Mouse (Mus musculus): Measurements from ENCODE around the gene Eif4a1. TPM values are rescaled to one million over a fixed set of nuclear protein-coding genes. Genes with fewer than 3 reads are reported as not detected.

The Eif4a1 gene
- polyA plus RNA-seq, 1 experiment from 2014 or later = 563 TPM

- no peak overlapping the region for H3K27ac ChIP-seq (ENCODE audit: low read length)
- no peaks in the 10 kb centered on the region for H3K27me3 ChIP-seq (replicated peaks; ENCODE audit: control insufficient read depth, insufficient read depth, low read length)
- no peaks in the 10 kb centered on the region for H3K9me3 ChIP-seq (ENCODE audit: control insufficient read depth, low read length)
- 0 out of 2 replicates have a peak, but pooled peaks have one; percentile 24 for ATAC-seq
- no peak overlapping the region for H3K9ac ChIP-seq (replicated peaks; ENCODE audit: low read depth, low read length)
- WGBS = 79% methylated on average over 10 of the region's 10 CpGs
- peaks cover 19% of the 10 kb centered on the region for H3K4me1 ChIP-seq (replicated peaks; ENCODE audit: control insufficient read depth, insufficient read depth, low read length)
- H3K4me3 ChIP-seq (replicated peaks; ENCODE audit: low read length) = no peak overlapping the region
- H3K36me3 ChIP-seq (ENCODE audit: control insufficient read depth, insufficient read depth) = peaks cover 13% of the 10 kb centered on the region
- H3K4me2 ChIP-seq (ENCODE audit: low read length) = no peak overlapping the region
Measured at GRCm38 (mm10) chr11:69656617-69657461, 15.4 kb downstream of the Eif4a1 start.

- no peak for ATAC-seq
- peaks cover 11% of the 10 kb centered on the region; the same call in 1 of the 2 replicates for H3K4me1 ChIP-seq (replicated peaks; ENCODE audit: control insufficient read depth, insufficient read depth, low read length)
- no peak overlapping the region for H3K9ac ChIP-seq (replicated peaks; ENCODE audit: low read depth, low read length)
- 90% methylated on average over 5 of the region's 5 CpGs for WGBS
- peaks cover 17% of the 10 kb centered on the region for H3K36me3 ChIP-seq (ENCODE audit: control insufficient read depth, insufficient read depth)
- H3K9me3 ChIP-seq (ENCODE audit: control insufficient read depth, low read length) = no peaks in the 10 kb centered on the region
- no peak overlapping the region for H3K4me2 ChIP-seq (ENCODE audit: low read length)
- H3K27me3 ChIP-seq (replicated peaks; ENCODE audit: control insufficient read depth, insufficient read depth, low read length) = no peaks in the 10 kb centered on the region
- H3K27ac ChIP-seq (ENCODE audit: low read length) = no peak overlapping the region
- no peak overlapping the region for H3K4me3 ChIP-seq (replicated peaks; ENCODE audit: low read length)
Measured at GRCm38 (mm10) chr11:69656065-69656455, 16.2 kb downstream of the Eif4a1 start.

GRCm38 (mm10) chr11:69655264-69656064 lies 16.8 kb downstream of the Eif4a1 start, which contains the start of gene Sox15:
Sox15 (plus strand) TSS chr11:69655314.
- Histone ChIP-seq H3K9me3 (ENCODE audit: control insufficient read depth, low read length) (no peaks in the 10 kb centered on the region), H3K4me2 (ENCODE audit: low read length) (no peak within 1 kb of the TSS), H3K4me1 (replicated peaks; ENCODE audit: control insufficient read depth, insufficient read depth, low read length) (peaks cover 8% of the 10 kb centered on the region; the same call in 1 of the 2 replicates), H3K27me3 (replicated peaks; ENCODE audit: control insufficient read depth, insufficient read depth, low read length) (no peaks in the 10 kb centered on the region), H3K27ac (ENCODE audit: low read length) (no peak within 1 kb of the TSS), H3K4me3 (replicated peaks; ENCODE audit: low read length) (no peak within 1 kb of the TSS), H3K9ac (replicated peaks; ENCODE audit: low read depth, low read length) (no peak within 1 kb of the TSS), H3K36me3 (ENCODE audit: control insufficient read depth, insufficient read depth) (peaks cover 22% of the 10 kb centered on the region)
- ATAC-seq = peak; percentile 80
- WGBS = 21% methylated on average over 34 of the region's 34 CpGs

GRCm38 (mm10) chr11:69654760-69655159 lies 17.5 kb downstream of the Eif4a1 start:
- Histone ChIP-seq H3K4me3 (replicated peaks; ENCODE audit: low read length) (no peak overlapping the region), H3K36me3 (ENCODE audit: control insufficient read depth, insufficient read depth) (peaks cover 29% of the 10 kb centered on the region), H3K27me3 (replicated peaks; ENCODE audit: control insufficient read depth, insufficient read depth, low read length) (no peaks in the 10 kb centered on the region), H3K4me1 (replicated peaks; ENCODE audit: control insufficient read depth, insufficient read depth, low read length) (0 out of 2 replicates have a peak, but pooled peaks cover 8% of the 10 kb centered on the region), H3K9ac (replicated peaks; ENCODE audit: low read depth, low read length) (no peak overlapping the region), H3K9me3 (ENCODE audit: control insufficient read depth, low read length) (no peaks in the 10 kb centered on the region), H3K27ac (ENCODE audit: low read length) (no peak overlapping the region), H3K4me2 (ENCODE audit: low read length) (no peak overlapping the region)
- 47% methylated on average over 9 of the region's 9 CpGs for WGBS
- no peak for ATAC-seq

- ATAC-seq = no peak
- H3K27ac ChIP-seq (ENCODE audit: low read length) = no peak overlapping the region
- H3K27me3 ChIP-seq (replicated peaks; ENCODE audit: control insufficient read depth, insufficient read depth, low read length) = no peaks in the 10 kb centered on the region
- 0 out of 2 replicates have a peak, but pooled peaks cover 8% of the 10 kb centered on the region for H3K4me1 ChIP-seq (replicated peaks; ENCODE audit: control insufficient read depth, insufficient read depth, low read length)
- H3K9ac ChIP-seq (replicated peaks; ENCODE audit: low read depth, low read length) = no peak overlapping the region
- WGBS = 58% methylated on average over 5 of the region's 5 CpGs
- H3K9me3 ChIP-seq (ENCODE audit: control insufficient read depth, low read length) = no peaks in the 10 kb centered on the region
- H3K36me3 ChIP-seq (ENCODE audit: control insufficient read depth, insufficient read depth) = peaks cover 37% of the 10 kb centered on the region
- H3K4me2 ChIP-seq (ENCODE audit: low read length) = no peak overlapping the region
- H3K4me3 ChIP-seq (replicated peaks; ENCODE audit: low read length) = no peak overlapping the region
Measured at GRCm38 (mm10) chr11:69653399-69653798, 18.8 kb downstream of the Eif4a1 start.

GRCm38 (mm10) chr11:69645860-69646259 lies 26.4 kb downstream of the Eif4a1 start:
- Histone ChIP-seq H3K9ac (replicated peaks; ENCODE audit: low read depth, low read length) (no peak overlapping the region), H3K36me3 (ENCODE audit: control insufficient read depth, insufficient read depth) (peaks cover 52% of the 10 kb centered on the region), H3K4me1 (replicated peaks; ENCODE audit: control insufficient read depth, insufficient read depth, low read length) (no peaks in the 10 kb centered on the region), H3K4me3 (replicated peaks; ENCODE audit: low read length) (no peak overlapping the region), H3K27me3 (replicated peaks; ENCODE audit: control insufficient read depth, insufficient read depth, low read length) (no peaks in the 10 kb centered on the region), H3K27ac (ENCODE audit: low read length) (no peak overlapping the region), H3K9me3 (ENCODE audit: control insufficient read depth, low read length) (no peaks in the 10 kb centered on the region), H3K4me2 (ENCODE audit: low read length) (no peak overlapping the region)
- WGBS = 92% methylated on average over 5 of the region's 5 CpGs
- ATAC-seq = no peak

GRCm38 (mm10) chr11:69635471-69635870 lies 36.8 kb downstream of the Eif4a1 start:
- H3K36me3 ChIP-seq (ENCODE audit: control insufficient read depth, insufficient read depth) = peaks cover 8% of the 10 kb centered on the region; the same call in 1 of the 2 replicates
- no peak overlapping the region for H3K27ac ChIP-seq (ENCODE audit: low read length)
- H3K9me3 ChIP-seq (ENCODE audit: control insufficient read depth, low read length) = no peaks in the 10 kb centered on the region
- peaks cover 27% of the 10 kb centered on the region for H3K4me1 ChIP-seq (replicated peaks; ENCODE audit: control insufficient read depth, insufficient read depth, low read length)
- 84% methylated on average over 3 of the region's 3 CpGs for WGBS
- no peaks in the 10 kb centered on the region for H3K27me3 ChIP-seq (replicated peaks; ENCODE audit: control insufficient read depth, insufficient read depth, low read length)
- no peak overlapping the region for H3K9ac ChIP-seq (replicated peaks; ENCODE audit: low read depth, low read length)
- no peak for ATAC-seq
- H3K4me2 ChIP-seq (ENCODE audit: low read length) = no peak overlapping the region
- no peak overlapping the region for H3K4me3 ChIP-seq (replicated peaks; ENCODE audit: low read length)

- peak; percentile 65 for ATAC-seq
- peak overlapping the region; percentile 93 for H3K27ac ChIP-seq (ENCODE audit: low read length)
- H3K4me1 ChIP-seq (replicated peaks; ENCODE audit: control insufficient read depth, insufficient read depth, low read length) = peaks cover 27% of the 10 kb centered on the region
- WGBS = under 1% methylated on average over 31 of the region's 50 CpGs
- no peaks in the 10 kb centered on the region for H3K27me3 ChIP-seq (replicated peaks; ENCODE audit: control insufficient read depth, insufficient read depth, low read length)
- H3K36me3 ChIP-seq (ENCODE audit: control insufficient read depth, insufficient read depth) = no peaks in the 10 kb centered on the region
- H3K9ac ChIP-seq (replicated peaks; ENCODE audit: low read depth, low read length) = peak overlapping the region; percentile 98
- no peaks in the 10 kb centered on the region for H3K9me3 ChIP-seq (ENCODE audit: control insufficient read depth, low read length)
- H3K4me3 ChIP-seq (replicated peaks; ENCODE audit: low read length) = peak overlapping the region; percentile 99
- H3K4me2 ChIP-seq (ENCODE audit: low read length) = peak overlapping the region; percentile 65
Measured at GRCm38 (mm10) chr11:69633128-69633866, 38.9 kb downstream of the Eif4a1 start.
